20 mouse cellular contexts compared by ENCODE assay signal in the genomic region with DNA sequence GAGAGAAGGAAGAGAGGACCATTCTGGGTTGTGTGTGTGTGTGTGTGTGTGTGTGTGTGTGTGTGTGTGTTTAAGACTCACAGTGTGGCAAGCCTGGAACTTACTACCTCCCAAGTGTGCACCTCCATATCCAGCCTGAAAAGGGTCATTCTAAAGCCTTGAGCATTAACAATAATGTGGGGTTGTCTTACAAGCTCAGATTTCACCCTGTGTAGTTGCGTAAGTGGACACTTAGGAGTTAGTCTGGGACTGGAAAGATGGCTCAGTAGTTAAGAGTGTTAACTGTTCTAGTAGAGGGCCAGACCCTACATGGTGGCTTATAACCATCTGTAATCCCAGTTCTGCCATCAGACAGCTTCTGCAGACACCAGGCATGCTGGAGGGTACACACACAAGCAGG.
"Had no signal": no experiment of that assay in that cellular context is flagged by ENCODE, and none has a peak within 500 bp of the region (broad histone marks: within the 10 kb centered on the region; RNA-seq: fewer than 3 reads in every experiment).

No protein-coding gene starts in this region.

- H3K36me3 ChIP-seq: limb, embryonic 13.5 days; liver, embryonic 12.5 days; liver, embryonic 15.5 days; lung, embryonic 15.5 days; midbrain, embryonic 13.5 days had no signal

- H3K27ac ChIP-seq: left cerebral cortex, adult 2 months; limb, embryonic 13.5 days; liver, embryonic 12.5 days; liver, embryonic 15.5 days; lung, embryonic 15.5 days; midbrain, embryonic 10.5 days; midbrain, embryonic 13.5 days had no signal

- H3K9ac ChIP-seq: limb, embryonic 13.5 days; liver, embryonic 12.5 days; liver, embryonic 15.5 days; lung, embryonic 15.5 days; midbrain, embryonic 13.5 days had no signal

- H3K4me3 ChIP-seq: layer of hippocampus, adult 2 months; left cerebral cortex, adult 2 months; limb, embryonic 13.5 days; liver, embryonic 12.5 days; liver, embryonic 15.5 days; lung, embryonic 15.5 days; megakaryocyte, embryonic 14.5 days; midbrain, embryonic 10.5 days; midbrain, embryonic 13.5 days had no signal

- H3K27me3 ChIP-seq: limb, embryonic 13.5 days; liver, embryonic 12.5 days; liver, embryonic 15.5 days; lung, embryonic 15.5 days; megakaryocyte, embryonic 14.5 days; midbrain, embryonic 13.5 days had no signal

- ATAC-seq: intestine, embryonic 16.5 days; liver, embryonic 12.5 days; midbrain, embryonic 13.5 days; midbrain, embryonic 16.5 days had no signal

- H3K4me1 ChIP-seq: liver, embryonic 12.5 days had no signal

- H3K9me3 ChIP-seq: limb, embryonic 13.5 days; liver, embryonic 12.5 days; liver, embryonic 15.5 days; lung, embryonic 15.5 days; megakaryocyte, embryonic 14.5 days; midbrain, embryonic 10.5 days; midbrain, embryonic 13.5 days had no signal

- H3K4me2 ChIP-seq: limb, embryonic 13.5 days; liver, embryonic 12.5 days; liver, embryonic 15.5 days; lung, embryonic 15.5 days; midbrain, embryonic 13.5 days had no signal

- DNase-seq: kidney, adult 18-20 months; layer of hippocampus, adult 9-11 months; layer of hippocampus, postnatal 36 days; liver; lung, adult 18-20 months; lung, postnatal 10 days; lung, postnatal 36 days; thymus, adult 18-20 months; thymus, postnatal 36 days had no signal
